Mouse (Mus musculus) R1 (cell line): ENCODE data around the gene Ankrd36.

Source experiments
- DNase-seq: peaks from one replicate; pipeline ENCODE4 v3.0.0-alpha.2; 2018; ENCODE audit warnings: low read depth, low spot score

Gene Ankrd36

DNA sequence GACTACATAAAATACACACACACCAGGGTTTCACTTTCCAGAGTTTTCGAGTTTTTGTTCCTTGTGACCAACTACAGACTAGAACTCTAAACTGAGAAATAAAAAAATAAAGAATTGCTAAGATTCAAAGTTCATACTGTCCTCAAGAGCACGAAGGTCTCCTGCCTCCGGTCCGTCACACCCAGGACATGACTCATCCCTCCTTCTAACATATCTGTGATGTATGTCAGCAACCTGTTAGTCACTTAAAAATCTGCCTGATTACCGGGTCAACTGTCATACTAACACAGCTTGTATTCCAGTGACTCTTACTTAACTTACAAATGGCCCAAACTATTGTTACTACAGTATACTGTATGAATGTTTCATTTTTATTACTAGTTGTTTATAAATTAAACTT is 167.7 kb downstream of the Ankrd36 start:
- no peak for DNase-seq
